Mouse (Mus musculus) limb, embryonic 14.5 days (tissue): Measurements from ENCODE around the gene Grm4. TPM values are rescaled to one million over a fixed set of nuclear protein-coding genes. Genes with fewer than 3 reads are reported as not detected.

Source experiments
- ATAC-seq: fragments of 200-750 bp; cut with Nextera tagmentation; 2 replicates; pipeline ENCODE4 v1.8.0; 2017; ENCODE audit warnings: low read depth, moderate number of reproducible peaks, moderate TSS enrichment; ENCODE audit not compliant: low FRiP score
- DNase-seq: peaks from one replicate; pipeline ENCODE4 v3.0.0-alpha.2; 2015; ENCODE audit warnings: low spot score
- H3K27ac ChIP-seq: fragments of 300-500 bp; sonication (generic); replicated peaks from 2 replicates; pipeline ENCODE4 v1.5.1; 2014; ENCODE audit warnings: low read depth, mild to moderate bottlenecking, low read length, moderate library complexity, mixed read lengths
- H3K27me3 ChIP-seq: fragments of 300-500 bp; sonication (generic); 2 replicates; pipeline ENCODE4 v1.6.1; 2014; ENCODE audit warnings: low read length, mixed read lengths; ENCODE audit not compliant: control insufficient read depth, insufficient read depth
- H3K36me3 ChIP-seq: fragments of 300-500 bp; sonication (generic); 2 replicates; pipeline ENCODE4 v1.6.1; 2014; ENCODE audit warnings: mild to moderate bottlenecking, low read length, moderate library complexity, mixed read lengths; ENCODE audit not compliant: control insufficient read depth, insufficient read depth
- H3K4me1 ChIP-seq: fragments of 300-500 bp; sonication (generic); 2 replicates; pipeline ENCODE4 v1.6.1; 2014; ENCODE audit warnings: antibody characterized with exemption, low read length, mixed read lengths; ENCODE audit not compliant: control insufficient read depth, insufficient read depth
- H3K4me2 ChIP-seq: fragments of 300-500 bp; sonication (generic); replicated peaks from 2 replicates; pipeline ENCODE4 v1.6.1; 2014; ENCODE audit warnings: low read depth, mild to moderate bottlenecking, low read length, moderate library complexity; ENCODE audit not compliant: severe bottlenecking
- H3K4me3 ChIP-seq: fragments of 300-500 bp; sonication (generic); replicated peaks from 2 replicates; pipeline ENCODE4 v1.5.1; 2014; ENCODE audit warnings: low read length
- H3K9ac ChIP-seq: fragments of 300-500 bp; sonication (generic); 2 replicates; pipeline ENCODE4 v1.6.1; 2014; ENCODE audit warnings: mild to moderate bottlenecking, low read depth, low read length, moderate library complexity; ENCODE audit not compliant: severe bottlenecking
- H3K9me3 ChIP-seq: fragments of 300-500 bp; sonication (generic); 2 replicates; pipeline ENCODE4 v1.6.1; 2016; ENCODE audit warnings: low read length; ENCODE audit not compliant: control insufficient read depth
- POLR2A ChIP-seq: fragments of 200-500 bp; IDR thresholded peaks from 2 replicates; pipeline ENCODE4 v1.8.0; 2012; ENCODE audit warnings: inconsistent platforms, mild to moderate bottlenecking, moderate library complexity, borderline replicate concordance; ENCODE audit not compliant: insufficient read depth, insufficient read length; ENCODE audit errors: extremely low read depth
- WGBS: fragments of 180-500 bp; shearing (Covaris S2); extraction: QIAGEN DNeasy Blood & Tissue Kit; methylation state at CpG from one replicate; pipeline ENCODE4 v1.1.7; 2014; 5-methylcytosine and 5-hydroxymethylcytosine counted together
- polyA plus RNA-seq, 2 experiments: library from polyadenylated mRNA; depleted of rRNA in 1 of 2; stranded (reverse) in 1 of 2; unstranded in 1 of 2; fragments of >200 nt; fragmentation: Nextera tagmentation in 1 of 2; extraction: Ambion mirVana in 1 of 2; gene quantifications; 2 replicates each; pipeline versions ENCODE4 v1.2.1 to v1.2.3; 2012 to 2014

The Grm4 gene
- polyA plus RNA-seq, 2 experiments: 1.0 to 1.6 TPM

DNA sequence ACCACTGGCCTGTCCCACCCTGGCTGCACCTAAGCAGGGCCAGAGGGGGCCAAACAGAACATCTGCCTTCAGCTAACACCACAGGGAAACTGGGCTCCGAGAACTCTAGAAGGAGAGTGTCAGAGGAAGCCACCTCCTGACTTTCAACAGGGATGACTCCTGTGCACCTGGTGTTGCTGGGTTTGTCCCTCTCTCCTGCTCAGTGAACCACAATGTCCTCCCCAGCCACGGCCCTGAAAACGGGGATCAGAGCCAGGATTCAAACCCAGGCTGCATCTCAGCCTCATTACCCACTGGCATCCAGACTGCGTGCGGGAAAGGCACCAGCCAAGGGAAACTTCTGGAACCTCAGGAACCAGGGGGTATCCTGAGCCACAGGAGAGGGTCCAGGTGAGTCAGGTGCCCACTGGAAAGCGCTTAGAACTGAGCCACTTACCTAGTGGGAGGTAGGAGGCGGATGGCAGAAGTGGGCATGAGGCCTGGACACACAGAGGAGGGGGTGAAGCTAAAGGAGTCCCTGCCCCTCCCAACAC, 26.1 kb downstream of the Grm4 start:
- WGBS: 67% methylated on average over 7 of the region's 7 CpGs
- no peak for TF ChIP-seq POLR2A
- H3K4me2 ChIP-seq: no peak overlapping the region

DNA sequence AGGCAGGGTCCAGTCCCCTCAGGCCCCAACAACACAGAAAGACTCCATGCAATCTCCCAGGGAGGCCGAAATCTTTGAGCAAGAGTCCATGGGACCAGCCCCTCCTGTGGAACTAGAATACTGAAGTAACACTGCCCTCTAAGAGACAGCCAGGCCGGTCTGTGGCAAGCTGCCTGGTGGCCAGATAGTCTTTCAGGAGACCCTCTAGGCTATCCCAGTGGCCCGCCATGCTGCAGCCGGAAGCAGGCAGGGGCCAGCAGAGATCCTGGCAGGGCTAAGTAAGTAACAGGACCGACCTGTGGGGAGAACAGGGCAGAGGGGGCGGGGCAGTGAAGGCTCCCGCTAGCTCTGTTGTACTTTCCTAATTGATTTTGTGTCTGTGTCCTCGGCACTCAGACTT, 27.2 kb downstream of the Grm4 start:
- Histone ChIP-seq H3K4me3 (no peak overlapping the region), H3K27ac (no peak overlapping the region), H3K9ac (no peak overlapping the region), H3K9me3 (no peaks in the 10 kb centered on the region), H3K4me1 (no peaks in the 10 kb centered on the region), H3K36me3 (no peaks in the 10 kb centered on the region), H3K27me3 (no peaks in the 10 kb centered on the region), H3K4me2 (no peak overlapping the region)
- TF ChIP-seq POLR2A: no peak
- ATAC-seq: no peak
- DNase-seq: no peak
- 34% methylated on average over 8 of the region's 8 CpGs for WGBS

More for the DNA sequence above, 26.1 kb downstream of the Grm4 start:
- Histone ChIP-seq H3K4me3 (no peak overlapping the region), H3K9me3 (no peaks in the 10 kb centered on the region), H3K27ac (no peak overlapping the region), H3K9ac (no peak overlapping the region), H3K27me3 (no peaks in the 10 kb centered on the region), H3K36me3 (no peaks in the 10 kb centered on the region), H3K4me1 (no peaks in the 10 kb centered on the region)
- ATAC-seq (no peak), DNase-seq (no peak)

DNA sequence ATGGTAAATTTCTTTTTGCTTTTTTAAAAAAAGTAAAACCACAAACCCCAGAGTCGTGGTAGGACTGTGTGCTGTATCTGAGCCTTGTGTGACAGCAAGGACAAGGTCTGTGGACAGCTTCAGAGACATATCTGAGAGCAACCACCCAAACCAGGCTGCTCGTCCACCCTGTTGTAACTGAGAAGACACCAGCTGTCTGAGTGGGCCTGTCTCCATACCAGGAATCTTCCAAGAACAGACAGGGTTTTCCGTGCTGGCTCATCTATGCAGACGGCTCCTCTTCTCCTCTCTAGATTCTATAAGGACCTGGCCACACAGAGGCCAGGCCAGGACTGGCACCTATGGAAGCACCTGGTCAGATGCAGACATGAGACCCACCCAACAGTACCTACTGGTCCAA, 27.8 kb downstream of the Grm4 start:
- Histone ChIP-seq H3K27me3 (no peaks in the 10 kb centered on the region), H3K27ac (no peak overlapping the region), H3K9ac (no peak overlapping the region), H3K9me3 (no peaks in the 10 kb centered on the region), H3K4me2 (no peak overlapping the region), H3K36me3 (no peaks in the 10 kb centered on the region), H3K4me3 (no peak overlapping the region), H3K4me1 (no peaks in the 10 kb centered on the region)
- WGBS: 76% methylated on average over 4 of the region's 4 CpGs
- ATAC-seq (no peak), DNase-seq (no peak)
- TF ChIP-seq POLR2A: no peak

DNA sequence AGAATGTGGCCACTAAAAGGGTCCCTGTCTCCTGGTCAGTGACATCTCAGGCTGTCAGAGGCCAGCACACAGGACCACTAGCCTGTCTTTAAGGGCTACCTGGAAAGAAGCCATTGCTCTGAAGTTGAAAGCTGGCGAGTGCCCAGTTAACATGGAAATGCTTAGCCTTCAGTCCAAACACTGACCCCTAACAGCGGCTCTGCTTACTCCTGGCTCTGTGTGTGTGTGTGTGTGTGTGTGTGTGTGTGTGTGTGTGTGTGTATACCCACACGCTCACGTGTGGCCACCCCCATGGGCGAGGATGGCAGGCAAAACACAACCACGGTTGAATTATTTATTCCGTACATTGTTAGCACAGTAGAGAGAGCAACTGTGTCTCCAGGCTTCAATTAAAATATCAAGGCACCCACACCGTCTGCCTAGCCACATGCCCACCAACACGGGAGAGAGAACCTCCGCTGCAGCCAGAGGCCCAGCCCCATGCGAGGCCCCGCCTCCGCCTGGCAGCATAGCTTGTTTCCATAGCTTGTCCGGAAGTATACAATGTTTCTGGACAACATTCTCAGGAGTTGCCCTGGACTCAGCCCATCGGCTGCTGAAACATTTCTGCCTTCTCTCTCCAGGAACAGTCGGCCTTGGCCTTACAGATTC, 32.9 kb downstream of the Grm4 start:
- Histone ChIP-seq H3K4me2 (no peak overlapping the region), H3K4me1 (0 out of 2 replicates have a peak, but pooled peaks cover 4% of the 10 kb centered on the region), H3K9me3 (no peaks in the 10 kb centered on the region), H3K27ac (no peak overlapping the region), H3K9ac (no peak overlapping the region), H3K27me3 (no peaks in the 10 kb centered on the region), H3K36me3 (no peaks in the 10 kb centered on the region), H3K4me3 (no peak overlapping the region)
- ATAC-seq (no peak), DNase-seq (no peak)
- 68% methylated on average over 16 of the region's 16 CpGs for WGBS
- no peak for TF ChIP-seq POLR2A

DNA sequence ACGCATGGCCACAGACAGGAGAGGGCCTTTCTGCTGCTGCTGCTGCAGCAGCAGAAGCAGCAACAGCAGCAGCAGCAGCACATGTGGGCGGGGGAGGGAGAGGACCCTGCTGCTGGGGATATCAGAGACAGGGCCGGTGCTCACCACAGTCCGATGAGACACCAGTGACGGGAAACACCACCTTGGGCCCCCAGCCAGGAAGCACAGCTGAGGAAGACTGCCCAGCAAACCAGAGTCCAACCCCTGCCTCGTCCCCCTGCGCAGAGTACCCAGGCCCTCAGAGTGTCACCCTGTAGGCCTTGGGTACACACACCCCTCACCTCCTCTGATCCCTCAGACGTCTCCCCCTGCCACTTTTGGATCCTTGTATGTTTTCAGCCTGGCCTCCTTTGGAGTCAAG, 35.3 kb downstream of the Grm4 start:
- WGBS: 39% methylated on average over 8 of the region's 8 CpGs
- no peak overlapping the region for H3K27ac ChIP-seq

More for the DNA sequence above, 35.3 kb downstream of the Grm4 start:
- Histone ChIP-seq H3K4me3 (no peak overlapping the region), H3K4me1 (0 out of 2 replicates have a peak, but pooled peaks cover 4% of the 10 kb centered on the region), H3K36me3 (no peaks in the 10 kb centered on the region), H3K4me2 (no peak overlapping the region), H3K9ac (no peak overlapping the region), H3K27me3 (no peaks in the 10 kb centered on the region), H3K9me3 (no peaks in the 10 kb centered on the region)
- TF ChIP-seq POLR2A: no peak
- ATAC-seq: no peak
- no peak for DNase-seq
